Mouse (Mus musculus): ENCODE results near the gene Psmb3. TPM values are rescaled to one million over a fixed set of nuclear protein-coding genes. Genes with fewer than 3 reads are reported as not detected.

The Psmb3 gene
- polyA plus RNA-seq, 1 experiment from 2014 or later = 514 TPM

DNA sequence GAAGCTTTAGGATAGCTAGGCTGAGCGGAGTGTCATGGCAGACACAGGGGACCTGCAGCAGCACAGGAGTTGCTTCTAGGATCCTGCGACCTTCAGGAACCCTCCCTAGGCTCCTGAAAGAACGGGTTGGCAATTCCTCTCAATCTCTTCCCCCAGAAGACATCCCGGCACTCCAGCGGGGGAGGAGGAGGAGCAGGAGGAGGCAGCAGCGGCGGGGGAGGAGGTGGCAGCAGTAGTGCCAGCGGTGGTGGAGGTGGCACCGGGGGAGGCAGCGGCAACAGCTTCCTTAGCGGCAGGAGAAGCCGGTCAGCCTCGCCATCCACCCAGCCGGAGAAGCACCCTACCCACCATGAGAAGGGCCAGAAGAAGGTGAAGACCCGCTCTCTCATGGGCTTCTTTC is 33.9 kb upstream of the Psmb3 start:
- no peaks in the 10 kb centered on the region for H3K9me3 ChIP-seq (ENCODE audit: low read depth, low read length)
- peaks cover 81% of the 10 kb centered on the region for H3K36me3 ChIP-seq (ENCODE audit: insufficient read depth)
- peak overlapping the region; percentile 33; the same call in 1 of the 2 replicates for H3K4me2 ChIP-seq
- no peak overlapping the region for H3K9ac ChIP-seq
- peaks cover 18% of the 10 kb centered on the region for H3K4me1 ChIP-seq (ENCODE audit: insufficient read depth)
- DNase-seq = no peak
- no peaks in the 10 kb centered on the region for H3K27me3 ChIP-seq (ENCODE audit: insufficient read depth, low read length)
- H3K27ac ChIP-seq (ENCODE audit: low read depth) = peak overlapping the region; percentile 55; the same call in 1 of the 2 replicates
- ATAC-seq (ENCODE audit: insufficient read depth) = no peak
- H3K4me3 ChIP-seq (ENCODE audit: low read depth, low read length) = no peak overlapping the region
- 53% methylated on average over 15 of the region's 15 CpGs for WGBS
- TF ChIP-seq CTCF (IDR thresholded peaks at IDR 0.05; ENCODE audit: low read depth) = no peak

DNA sequence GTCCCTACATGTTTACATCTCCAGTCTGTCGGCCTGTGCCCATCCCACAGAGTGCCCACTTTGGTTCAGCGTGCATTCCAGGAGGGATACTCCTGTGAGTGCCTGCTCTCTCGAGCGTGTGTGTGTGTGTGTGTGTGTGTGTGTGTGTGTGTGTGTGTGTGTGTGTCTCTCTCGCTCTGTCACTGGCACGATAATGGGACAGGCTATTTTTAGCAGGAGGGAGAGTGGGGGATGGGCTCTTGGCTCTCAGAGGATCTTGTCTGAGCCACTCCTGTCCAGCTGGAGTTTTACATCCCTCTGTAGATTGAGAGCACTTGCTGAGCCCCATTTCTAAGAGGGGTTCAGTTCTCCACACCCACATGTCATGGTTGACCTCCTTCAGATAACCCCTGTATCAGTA is 33.4 kb upstream of the Psmb3 start:
- DNase-seq (peak; percentile 88), ATAC-seq (ENCODE audit: insufficient read depth) (peak; percentile 62; the same call in 1 of the 2 replicates)
- Histone ChIP-seq H3K4me2 (peak overlapping the region; percentile 33; the same call in 1 of the 2 replicates), H3K27ac (ENCODE audit: low read depth) (peak overlapping the region; percentile 67; the same call in 1 of the 2 replicates), H3K27me3 (ENCODE audit: insufficient read depth, low read length) (no peaks in the 10 kb centered on the region), H3K9ac (no peak overlapping the region), H3K4me3 (ENCODE audit: low read depth, low read length) (no peak overlapping the region), H3K4me1 (ENCODE audit: insufficient read depth) (peaks cover 16% of the 10 kb centered on the region), H3K36me3 (ENCODE audit: insufficient read depth) (peaks cover 86% of the 10 kb centered on the region), H3K9me3 (ENCODE audit: low read depth, low read length) (no peaks in the 10 kb centered on the region)
- TF ChIP-seq CTCF (IDR thresholded peaks at IDR 0.05; ENCODE audit: low read depth) = no peak
- 6% methylated on average over 6 of the region's 6 CpGs for WGBS

GRCm38 (mm10) chr11:97670234-97671176 is 32.7 kb upstream of the Psmb3 start:
- Histone ChIP-seq H3K27me3 (ENCODE audit: insufficient read depth, low read length) (no peaks in the 10 kb centered on the region), H3K4me2 (0 out of 2 replicates have a peak overlapping the region, but pooled peaks have one; percentile 33), H3K9me3 (ENCODE audit: low read depth, low read length) (no peaks in the 10 kb centered on the region), H3K27ac (ENCODE audit: low read depth) (peak overlapping the region; percentile 67; the same call in 1 of the 2 replicates), H3K4me3 (ENCODE audit: low read depth, low read length) (no peak overlapping the region), H3K4me1 (ENCODE audit: insufficient read depth) (peaks cover 13% of the 10 kb centered on the region), H3K9ac (no peak overlapping the region), H3K36me3 (ENCODE audit: insufficient read depth) (peaks cover 93% of the 10 kb centered on the region)
- ATAC-seq (ENCODE audit: insufficient read depth) = no peak
- 38% methylated on average over 13 of the region's 13 CpGs for WGBS
- TF ChIP-seq CTCF (IDR thresholded peaks at IDR 0.05; ENCODE audit: low read depth) = peak; percentile 25; the same call in 1 of the 2 replicates
- no peak for DNase-seq

DNA sequence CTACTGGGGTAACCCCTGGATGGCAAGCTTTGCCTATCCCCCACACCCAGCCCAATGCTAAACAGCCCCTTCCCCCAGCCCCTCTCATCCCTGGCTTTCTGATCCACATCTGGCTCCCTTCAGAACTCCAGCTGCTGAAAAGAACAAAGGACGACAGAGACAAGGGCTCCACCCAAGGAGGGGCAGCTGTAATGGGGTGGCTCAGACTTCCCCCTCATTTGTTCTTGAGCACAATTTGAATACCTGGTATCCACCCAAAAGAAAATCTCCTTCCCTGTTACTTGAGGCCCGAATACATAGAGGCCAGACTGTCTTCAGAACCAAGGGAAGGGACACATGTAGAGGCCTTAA is 32.0 kb upstream of the Psmb3 start:
- no peak overlapping the region for H3K4me3 ChIP-seq (ENCODE audit: low read depth, low read length)
- no peaks in the 10 kb centered on the region for H3K27me3 ChIP-seq (ENCODE audit: insufficient read depth, low read length)
- H3K4me1 ChIP-seq (ENCODE audit: insufficient read depth) = peaks cover 13% of the 10 kb centered on the region
- no peak for DNase-seq
- no peak overlapping the region for H3K27ac ChIP-seq (ENCODE audit: low read depth)
- H3K4me2 ChIP-seq = no peak overlapping the region
- ATAC-seq (ENCODE audit: insufficient read depth) = no peak
- peaks cover 95% of the 10 kb centered on the region for H3K36me3 ChIP-seq (ENCODE audit: insufficient read depth)
- H3K9me3 ChIP-seq (ENCODE audit: low read depth, low read length) = no peaks in the 10 kb centered on the region
- WGBS = 65% methylated on average over 2 of the region's 2 CpGs
- no peak for TF ChIP-seq CTCF (IDR thresholded peaks at IDR 0.05; ENCODE audit: low read depth)
- no peak overlapping the region for H3K9ac ChIP-seq

GRCm38 (mm10) chr11:97673148-97673547 is 30.1 kb upstream of the Psmb3 start:
- no peak for ATAC-seq (ENCODE audit: insufficient read depth)
- Histone ChIP-seq H3K4me1 (ENCODE audit: insufficient read depth) (peaks cover 13% of the 10 kb centered on the region), H3K27ac (ENCODE audit: low read depth) (no peak overlapping the region), H3K9me3 (ENCODE audit: low read depth, low read length) (no peaks in the 10 kb centered on the region), H3K9ac (no peak overlapping the region), H3K36me3 (ENCODE audit: insufficient read depth) (peaks cover 97% of the 10 kb centered on the region), H3K4me3 (ENCODE audit: low read depth, low read length) (no peak overlapping the region), H3K27me3 (ENCODE audit: insufficient read depth, low read length) (no peaks in the 10 kb centered on the region), H3K4me2 (no peak overlapping the region)
- 74% methylated on average over 11 of the region's 11 CpGs for WGBS
- no peak for DNase-seq
- no peak for TF ChIP-seq CTCF (IDR thresholded peaks at IDR 0.05; ENCODE audit: low read depth)

DNA sequence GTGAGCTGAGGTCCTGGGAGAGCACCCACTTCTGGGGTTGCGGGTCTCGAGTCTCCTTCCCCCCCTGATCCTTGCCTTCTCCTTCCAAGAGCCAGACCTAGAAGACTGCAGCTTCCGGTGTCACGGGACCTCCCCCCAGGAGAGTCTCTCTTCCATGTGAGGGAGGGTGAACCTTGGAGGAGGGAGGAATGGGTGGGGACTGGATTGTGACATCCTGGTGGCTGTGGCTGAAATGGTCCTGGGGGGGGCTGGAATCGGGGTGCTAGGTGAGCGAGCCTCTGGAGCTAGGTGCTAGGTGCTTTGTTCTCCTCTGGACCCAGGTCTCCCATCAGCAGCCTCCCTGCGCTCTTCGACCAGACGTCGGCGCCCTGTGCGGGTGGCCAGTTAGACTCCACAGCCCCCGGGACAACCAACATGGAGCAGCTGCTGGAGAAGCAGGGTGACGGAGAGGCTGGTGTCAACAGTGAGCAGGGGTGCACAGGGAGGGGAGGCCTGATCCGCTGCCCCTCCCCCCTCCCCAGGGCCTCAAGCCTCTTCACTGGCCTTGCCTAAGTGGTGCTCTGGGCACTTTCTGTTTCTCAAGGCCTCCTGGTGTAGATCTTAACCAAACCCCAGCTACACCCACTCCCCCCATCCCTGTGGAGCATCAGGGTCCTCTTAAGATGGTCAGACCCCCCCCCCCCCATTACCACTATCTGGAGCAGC is 27.0 kb upstream of the Psmb3 start:
- TF ChIP-seq CTCF (IDR thresholded peaks at IDR 0.05; ENCODE audit: low read depth) = no peak
- Histone ChIP-seq H3K4me1 (ENCODE audit: insufficient read depth) (0 out of 2 replicates have a peak, but pooled peaks cover 3% of the 10 kb centered on the region), H3K4me2 (no peak overlapping the region), H3K27me3 (ENCODE audit: insufficient read depth, low read length) (no peaks in the 10 kb centered on the region), H3K36me3 (ENCODE audit: insufficient read depth) (peaks cover 98% of the 10 kb centered on the region), H3K9me3 (ENCODE audit: low read depth, low read length) (no peaks in the 10 kb centered on the region), H3K9ac (no peak overlapping the region; the same call in 1 of the 2 replicates), H3K4me3 (ENCODE audit: low read depth, low read length) (no peak overlapping the region), H3K27ac (ENCODE audit: low read depth) (peak overlapping the region; percentile 27; the same call in 1 of the 2 replicates)
- DNase-seq = no peak
- WGBS = 68% methylated on average over 15 of the region's 15 CpGs
- ATAC-seq (ENCODE audit: insufficient read depth) = peak; percentile 18; the same call in 1 of the 2 replicates

DNA sequence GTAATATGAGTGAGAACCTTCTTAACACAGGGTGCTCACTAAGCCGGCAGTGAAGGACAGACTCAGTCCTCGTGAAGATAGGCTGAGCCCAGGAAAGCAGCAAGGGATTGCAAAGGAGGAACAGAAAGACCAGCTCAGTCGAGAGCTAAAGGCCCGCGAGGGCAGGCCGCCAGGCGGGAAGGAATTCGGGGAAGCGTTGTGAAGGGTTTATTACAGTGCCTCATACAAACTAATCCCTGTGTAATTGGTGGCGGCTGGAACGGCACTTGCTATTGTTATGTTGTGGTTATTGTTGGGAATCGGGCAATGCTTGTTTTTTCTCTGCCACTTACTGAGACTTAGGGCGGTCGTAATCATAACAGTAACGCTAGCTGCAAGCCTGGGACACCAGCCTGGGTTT is 25.8 kb upstream of the Psmb3 start:
- H3K9me3 ChIP-seq (ENCODE audit: low read depth, low read length) = no peaks in the 10 kb centered on the region
- no peak overlapping the region for H3K9ac ChIP-seq
- H3K27me3 ChIP-seq (ENCODE audit: insufficient read depth, low read length) = no peaks in the 10 kb centered on the region
- TF ChIP-seq CTCF (IDR thresholded peaks at IDR 0.05; ENCODE audit: low read depth) = no peak
- 65% methylated on average over 15 of the region's 15 CpGs for WGBS
- 0 out of 2 replicates have a peak, but pooled peaks cover 3% of the 10 kb centered on the region for H3K4me1 ChIP-seq (ENCODE audit: insufficient read depth)
- no peak overlapping the region for H3K4me2 ChIP-seq
- H3K36me3 ChIP-seq (ENCODE audit: insufficient read depth) = peaks cover 97% of the 10 kb centered on the region
- ATAC-seq (ENCODE audit: insufficient read depth) (no peak), DNase-seq (peak; percentile 47)
- H3K27ac ChIP-seq (ENCODE audit: low read depth) = no peak overlapping the region
- H3K4me3 ChIP-seq (ENCODE audit: low read depth, low read length) = no peak overlapping the region
